Mouse (Mus musculus) 3134 (cell line): ENCODE measurements at regions not wholly inside any gene's neighbourhood (a gene's known extent, or its start where the extent isn't known, plus 50 kb on each side); places are given as distances from the start of the nearest gene placed in this dataset.

Source experiments
- DNase-seq: peaks from one replicate; pipeline ENCODE4 v3.0.0-alpha.2; 2011; ENCODE audit warnings: low spot score; ENCODE audit not compliant: insufficient read length; ENCODE audit errors: extremely low read depth

- DNase-seq, result no peak
Observed at GRCm38 (mm10) chr4:33786027-33786426, 138.4 kb upstream of the Cnr1 start.

GRCm38 (mm10) chr4:33786958-33787357 is 137.4 kb upstream of the Cnr1 start:
- no peak for DNase-seq

- no peak for DNase-seq
Observed at GRCm38 (mm10) chr4:33793398-33793797, 131.0 kb upstream of the Cnr1 start.

GRCm38 (mm10) chr4:33795461-33795860 is 128.9 kb upstream of the Cnr1 start:
- DNase-seq, result no peak

- DNase-seq, result no peak
Observed at GRCm38 (mm10) chr4:33797964-33798363, 126.4 kb upstream of the Cnr1 start.

GRCm38 (mm10) chr4:33798654-33799053 is 125.7 kb upstream of the Cnr1 start:
- no peak for DNase-seq

- DNase-seq, result no peak
Observed at GRCm38 (mm10) chr4:33799110-33799509, 125.3 kb upstream of the Cnr1 start.

- DNase-seq, result no peak
Observed at GRCm38 (mm10) chr4:33799831-33800230, 124.6 kb upstream of the Cnr1 start.

GRCm38 (mm10) chr4:33812338-33812737 is 112.1 kb upstream of the Cnr1 start:
- DNase-seq, result no peak

- no peak for DNase-seq
Observed at GRCm38 (mm10) chr4:33823850-33824249, 100.5 kb upstream of the Cnr1 start.

- DNase-seq, result no peak
Observed at GRCm38 (mm10) chr4:33833134-33833533, 91.3 kb upstream of the Cnr1 start.

GRCm38 (mm10) chr4:33838436-33838835 is 86.0 kb upstream of the Cnr1 start:
- no peak for DNase-seq

- no peak for DNase-seq
Observed at GRCm38 (mm10) chr4:33840119-33840518, 84.3 kb upstream of the Cnr1 start.

- no peak for DNase-seq
Observed at GRCm38 (mm10) chr4:33845611-33846395, 78.6 kb upstream of the Cnr1 start.

GRCm38 (mm10) chr4:33850249-33850648 is 74.1 kb upstream of the Cnr1 start:
- DNase-seq, result no peak

GRCm38 (mm10) chr4:33852294-33852693 is 72.1 kb upstream of the Cnr1 start:
- DNase-seq, result no peak

- DNase-seq, result no peak
Observed at GRCm38 (mm10) chr4:33855112-33855511, 69.3 kb upstream of the Cnr1 start.

GRCm38 (mm10) chr4:33867126-33867525 is 57.3 kb upstream of the Cnr1 start:
- DNase-seq, result no peak

- DNase-seq, result no peak
Observed at GRCm38 (mm10) chr4:33869317-33869716, 55.1 kb upstream of the Cnr1 start.
